Mouse (Mus musculus) embryo, embryonic 10 days (tissue): ENCODE measurements around the gene Acap2.
A peak's percentile ranks its signal among the peaks of the same experiment; 100 is the strongest.

Source experiments
- DNase-seq: peaks from one replicate; pipeline ENCODE4 v3.0.0-alpha.2; 2015; ENCODE audit warnings: low spot score

The Acap2 gene

DNA sequence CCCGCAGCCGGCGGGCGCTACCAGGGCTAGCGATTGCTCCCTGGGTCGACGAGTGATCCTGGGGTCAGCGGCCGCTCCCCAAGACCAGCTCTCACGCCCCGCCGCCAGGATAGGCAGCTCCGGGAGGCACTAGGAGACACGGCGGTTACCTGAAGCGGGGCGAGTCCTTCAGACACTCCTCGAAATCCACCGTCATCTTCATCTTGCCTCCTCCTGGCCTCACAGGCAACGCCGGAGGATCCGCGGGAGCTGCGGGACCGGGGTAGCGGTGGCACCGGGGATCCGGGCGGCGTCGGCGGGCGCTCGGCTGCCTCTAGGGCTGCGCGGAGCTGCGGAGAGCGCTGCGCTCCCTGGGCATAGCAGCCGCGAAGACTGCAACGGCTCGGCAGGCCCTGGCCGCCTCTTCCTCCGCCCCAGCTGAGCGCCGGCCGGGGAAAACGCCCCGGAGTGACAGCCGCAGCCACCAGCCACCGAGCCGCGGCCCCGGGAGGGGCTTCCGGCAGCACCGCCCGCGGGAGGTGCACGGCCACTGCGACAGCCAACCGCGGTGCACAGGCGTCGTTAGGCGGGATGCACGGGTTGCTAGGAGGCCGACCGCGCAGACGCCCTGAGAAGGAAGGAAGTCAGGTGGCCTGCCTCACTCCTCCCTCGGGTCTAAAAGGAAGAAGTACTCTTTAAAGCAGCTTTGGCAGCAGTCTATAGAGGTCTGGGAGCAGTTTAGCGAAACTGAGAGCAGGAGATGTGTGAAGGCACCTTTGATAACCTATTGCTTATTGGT lies at the start of gene Acap2:
Gene Acap2, minus strand, starts transcription at position 456 of the 778 bp plus-strand sequence.
- peak; percentile 98 for DNase-seq

DNA sequence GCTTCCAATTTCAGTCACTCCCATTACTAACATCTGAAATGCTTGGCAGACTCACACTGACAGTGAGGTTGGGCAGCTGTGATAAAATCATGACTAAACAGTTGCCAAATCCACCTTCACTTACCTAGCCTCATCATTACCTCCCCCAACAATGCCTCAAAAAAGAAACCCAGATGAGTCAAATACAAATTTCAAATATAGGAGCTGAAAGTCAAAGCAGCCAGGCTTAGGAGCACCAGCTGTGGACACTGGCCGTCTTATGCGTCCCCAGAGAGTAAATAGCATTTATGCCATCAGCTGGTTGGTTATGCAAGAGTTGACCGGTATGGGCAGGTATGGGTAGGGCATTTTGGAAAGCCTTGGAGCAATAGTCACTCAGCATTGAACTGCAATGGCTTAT lies 48.4 kb upstream of the Acap2 start:
- no peak for DNase-seq

DNA sequence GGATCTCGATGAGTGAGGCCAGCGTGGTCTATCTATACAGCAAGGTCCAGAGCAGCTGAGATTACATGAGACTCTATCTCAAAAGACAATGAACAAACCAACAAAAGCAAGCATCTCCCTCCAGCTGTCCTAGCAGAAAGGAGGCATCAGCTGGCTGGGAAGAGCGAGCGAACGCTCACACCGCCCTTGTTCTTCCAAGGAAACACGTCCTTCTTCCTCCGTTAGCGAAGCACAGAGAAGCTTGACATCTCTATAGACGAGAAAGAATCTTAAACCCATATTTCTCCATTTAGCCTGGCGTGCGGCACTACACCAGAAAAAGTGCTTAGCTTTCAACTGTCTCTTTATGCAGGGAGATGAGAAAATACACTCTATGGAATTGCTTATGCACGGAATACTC lies 47.7 kb upstream of the Acap2 start:
- no peak for DNase-seq

DNA sequence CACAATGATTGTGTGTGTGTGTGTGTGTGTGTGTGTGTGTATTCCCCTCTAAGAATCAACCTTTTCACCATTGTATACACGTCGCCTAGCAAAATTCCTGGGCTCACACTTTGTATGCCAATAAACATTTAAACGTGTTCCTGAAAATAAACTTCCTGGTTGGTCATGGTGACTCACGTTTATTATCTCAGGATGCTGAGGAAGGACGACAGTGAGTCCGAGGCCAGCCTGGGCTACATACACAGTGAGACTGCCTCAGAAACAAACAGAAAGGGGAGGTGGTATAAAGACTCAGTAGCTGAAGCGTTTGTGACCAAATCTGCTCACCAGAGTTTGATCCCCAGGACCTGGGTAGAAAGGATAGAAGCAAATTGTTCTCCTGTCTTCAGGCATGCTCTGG lies 46.4 kb upstream of the Acap2 start:
- no peak for DNase-seq

DNA sequence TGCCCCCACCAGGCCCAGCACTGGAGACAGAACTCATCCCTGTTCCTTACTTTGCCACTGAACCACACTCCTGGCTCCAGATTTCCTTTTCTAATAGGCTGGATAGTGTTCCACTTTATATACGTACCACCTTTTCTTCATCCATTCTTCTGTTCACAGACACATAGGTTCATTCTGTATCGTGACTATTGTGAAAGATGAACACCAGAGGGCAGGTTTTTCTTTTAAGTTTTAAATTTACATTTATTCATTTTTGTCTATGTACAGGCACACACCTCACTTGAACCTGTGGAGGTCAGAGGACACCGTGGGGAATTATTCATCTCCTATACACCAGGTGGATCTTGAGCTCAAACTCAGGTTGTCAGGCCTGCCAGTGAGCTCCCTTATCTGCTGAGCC lies 43.0 kb upstream of the Acap2 start:
- DNase-seq = no peak

DNA sequence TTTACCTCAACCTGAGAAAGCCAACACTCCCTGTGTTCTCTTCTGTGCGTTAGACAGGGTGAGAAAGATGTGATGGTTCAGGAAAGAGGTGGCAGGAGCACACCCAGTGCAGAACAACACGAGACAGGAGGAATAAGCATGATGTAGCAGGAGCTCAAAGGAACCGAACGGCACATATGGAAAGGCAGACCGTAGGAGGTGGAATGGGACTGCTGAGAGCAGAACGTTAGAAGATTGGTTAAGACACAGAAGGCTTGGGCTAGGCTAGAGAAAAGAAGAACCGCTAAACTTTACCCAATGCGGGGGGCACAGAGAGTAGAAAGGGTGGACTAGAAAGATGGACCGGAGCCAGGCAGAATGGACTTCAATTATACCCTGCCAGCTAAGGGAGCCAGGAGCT lies 40.4 kb upstream of the Acap2 start:
- no peak for DNase-seq

DNA sequence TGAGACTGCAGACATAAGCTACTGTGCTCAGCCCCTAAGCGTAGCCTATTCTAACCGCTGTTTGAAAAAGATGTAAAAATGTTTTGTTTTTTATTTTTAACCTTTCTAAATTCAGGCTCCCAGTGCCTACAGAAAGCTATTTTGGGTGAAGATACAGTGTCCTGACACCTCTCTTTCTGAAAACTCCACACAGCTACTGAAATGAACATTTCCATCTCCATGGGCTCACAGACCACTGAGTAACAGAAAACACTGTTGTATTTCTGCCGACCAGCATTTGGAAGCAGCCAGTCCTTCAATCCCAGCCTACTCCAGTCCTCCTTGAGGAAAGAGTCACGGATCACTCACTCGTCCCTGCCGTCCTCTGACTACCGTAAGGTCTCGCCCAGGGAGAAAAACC lies 39.5 kb upstream of the Acap2 start:
- no peak for DNase-seq

DNA sequence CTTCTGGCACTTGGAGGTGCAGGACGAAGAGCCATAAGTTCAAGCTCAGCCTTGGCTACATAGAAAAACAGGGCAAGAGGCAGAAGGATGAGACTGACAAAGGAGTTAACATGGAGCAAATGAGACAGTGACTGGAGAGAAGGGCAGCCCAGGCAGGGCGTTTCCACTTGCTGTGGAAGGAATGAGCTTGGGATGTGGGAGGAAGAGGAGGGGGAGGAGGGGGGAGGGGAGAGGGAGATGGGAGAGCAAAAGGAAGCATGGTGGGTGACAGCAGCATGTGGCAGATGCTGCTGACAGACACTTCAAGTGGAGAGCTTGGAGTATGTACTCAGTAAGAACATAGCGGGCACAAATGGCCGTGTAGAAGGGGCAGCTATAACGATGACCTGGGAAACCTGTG lies 37.2 kb upstream of the Acap2 start:
- no peak for DNase-seq

DNA sequence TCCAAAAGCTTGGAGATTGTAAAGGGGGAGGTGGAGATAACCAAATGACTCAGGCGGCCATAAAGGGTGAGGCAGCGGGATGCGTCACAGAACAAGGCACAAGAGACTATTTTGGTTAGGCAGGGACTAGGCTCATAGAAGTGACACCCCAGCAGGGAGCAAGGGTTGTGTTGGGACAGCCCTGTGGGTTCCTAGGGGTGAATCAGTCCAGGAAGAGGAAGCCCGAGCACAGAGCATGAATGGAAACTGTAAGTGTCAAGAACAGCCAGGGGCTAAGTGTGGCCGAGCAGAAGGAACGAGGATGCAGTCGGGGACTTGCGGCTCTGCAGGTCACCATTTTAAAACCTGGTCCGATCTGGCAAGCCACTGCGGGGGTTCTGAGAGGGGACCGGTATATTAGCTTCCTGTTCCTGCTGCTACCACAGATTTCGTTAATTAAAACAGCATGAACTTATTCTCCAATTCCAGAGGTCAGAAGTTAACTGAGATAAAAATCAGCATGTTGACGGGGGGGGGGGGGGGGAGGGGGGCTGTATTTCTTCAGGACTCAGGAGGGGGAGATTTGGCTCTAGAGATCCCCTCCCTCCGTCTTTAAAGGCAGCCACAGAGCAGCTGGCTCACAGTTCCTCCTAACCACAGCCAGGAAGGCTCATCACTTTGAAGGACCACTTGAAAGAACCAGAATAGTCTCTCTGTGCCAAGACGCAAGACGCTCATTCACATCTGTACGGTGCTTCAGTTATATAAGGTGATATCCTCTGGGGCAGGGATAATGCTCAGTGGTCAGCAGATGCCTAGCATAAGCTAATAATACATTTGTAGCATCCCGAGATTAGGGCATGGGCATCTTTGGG lies 34.6 kb upstream of the Acap2 start:
- DNase-seq = peak; percentile 28

DNA sequence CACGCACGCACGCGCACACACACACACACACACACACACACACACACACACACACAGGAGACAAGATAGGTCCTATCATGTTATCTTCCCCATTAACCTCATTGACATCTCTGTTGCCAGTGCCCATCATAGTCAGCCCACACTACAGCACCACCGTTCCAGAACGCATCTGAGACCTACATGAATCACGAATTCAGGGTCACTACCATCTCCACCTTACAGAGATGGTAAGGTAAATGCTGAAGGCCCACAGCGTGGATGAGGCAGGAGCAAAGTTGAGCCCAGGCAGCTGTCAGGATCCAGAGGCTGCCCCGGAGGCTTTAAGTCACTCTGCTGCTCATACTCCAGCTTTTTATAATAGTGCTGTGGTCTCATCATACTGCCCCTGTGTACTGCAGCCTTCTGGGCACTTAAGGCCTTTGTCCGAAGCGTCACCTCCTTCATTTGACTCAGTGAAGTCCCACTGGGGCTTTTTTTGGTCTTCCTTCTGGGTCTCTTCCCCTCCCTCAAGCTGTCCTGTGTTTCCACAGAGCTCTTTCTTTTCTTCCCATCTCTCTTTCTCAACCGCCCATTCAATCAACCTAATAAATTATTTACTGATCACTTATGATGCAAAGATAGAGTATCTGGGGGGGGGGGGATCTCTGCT lies 33.9 kb upstream of the Acap2 start:
- DNase-seq = no peak

DNA sequence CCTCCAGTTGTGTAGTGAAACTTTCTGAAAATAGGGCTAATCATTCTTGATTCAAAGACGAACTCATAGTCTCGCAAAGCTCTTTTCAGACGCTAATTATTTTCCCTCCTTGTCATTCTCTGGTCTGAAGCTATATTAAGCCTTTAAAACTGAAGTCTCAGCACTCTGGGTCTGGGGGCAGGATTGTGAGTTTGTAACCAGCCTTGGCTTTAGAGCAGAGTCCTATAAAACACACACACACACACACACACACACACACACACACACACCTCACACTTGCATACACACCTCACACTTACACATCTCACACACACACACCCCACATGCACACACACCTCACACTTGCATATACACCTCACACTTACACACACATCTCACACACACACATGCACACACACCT lies 33.3 kb upstream of the Acap2 start:
- no peak for DNase-seq

DNA sequence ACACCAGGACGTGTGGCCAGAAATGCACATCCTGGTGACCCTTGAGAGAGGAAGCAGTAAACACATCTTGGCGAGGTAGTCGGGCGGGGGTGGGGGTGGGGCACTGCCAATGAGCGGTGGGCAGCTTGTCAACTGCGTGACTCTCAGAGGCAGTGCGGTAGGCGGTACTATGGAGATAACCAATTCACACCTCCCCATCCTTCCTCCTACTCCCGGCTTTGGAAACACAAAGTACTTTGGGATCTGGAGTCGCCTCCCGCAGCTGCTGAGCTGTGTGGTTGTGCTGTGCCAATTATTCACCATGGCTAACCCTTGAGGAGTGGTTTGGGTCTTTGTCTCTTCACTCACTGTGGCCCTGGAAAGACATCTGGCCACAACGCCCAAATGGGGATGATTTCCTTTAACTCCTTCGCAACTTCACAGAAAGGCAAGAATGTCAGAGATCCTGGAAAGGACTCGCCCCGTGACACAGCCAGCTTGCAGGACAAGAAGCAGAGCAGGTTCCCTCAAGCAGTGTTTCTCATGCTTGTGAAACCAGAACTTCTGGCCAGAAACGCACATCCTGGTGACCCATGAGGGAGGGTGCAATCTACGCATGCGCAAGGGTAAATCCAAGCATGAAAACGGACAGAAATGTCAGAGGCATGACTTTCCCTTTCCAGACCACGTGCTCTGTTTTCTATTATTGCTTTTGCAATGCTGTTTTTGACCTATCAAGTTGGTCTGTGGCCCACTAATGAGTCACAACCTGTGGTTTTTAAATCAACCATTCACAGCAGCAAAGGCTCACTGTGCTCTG lies 32.7 kb upstream of the Acap2 start:
- peak; percentile 24 for DNase-seq

DNA sequence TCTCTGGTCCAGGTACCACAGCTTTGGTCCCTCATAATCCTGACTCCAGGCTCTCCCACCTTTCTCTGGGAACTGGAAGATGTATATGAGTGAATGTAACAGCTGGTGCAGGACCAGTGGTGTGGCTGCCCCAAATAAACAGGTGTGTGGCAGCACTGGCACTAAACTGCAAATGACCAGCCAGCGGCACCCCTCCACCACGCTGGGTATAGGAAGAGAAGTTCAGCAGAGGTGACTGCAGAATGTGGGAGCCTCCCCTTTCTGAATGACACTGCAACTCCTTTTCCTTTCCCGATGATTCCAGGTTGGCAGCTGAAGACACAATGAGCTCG lies 32.1 kb upstream of the Acap2 start:
- no peak for DNase-seq

DNA sequence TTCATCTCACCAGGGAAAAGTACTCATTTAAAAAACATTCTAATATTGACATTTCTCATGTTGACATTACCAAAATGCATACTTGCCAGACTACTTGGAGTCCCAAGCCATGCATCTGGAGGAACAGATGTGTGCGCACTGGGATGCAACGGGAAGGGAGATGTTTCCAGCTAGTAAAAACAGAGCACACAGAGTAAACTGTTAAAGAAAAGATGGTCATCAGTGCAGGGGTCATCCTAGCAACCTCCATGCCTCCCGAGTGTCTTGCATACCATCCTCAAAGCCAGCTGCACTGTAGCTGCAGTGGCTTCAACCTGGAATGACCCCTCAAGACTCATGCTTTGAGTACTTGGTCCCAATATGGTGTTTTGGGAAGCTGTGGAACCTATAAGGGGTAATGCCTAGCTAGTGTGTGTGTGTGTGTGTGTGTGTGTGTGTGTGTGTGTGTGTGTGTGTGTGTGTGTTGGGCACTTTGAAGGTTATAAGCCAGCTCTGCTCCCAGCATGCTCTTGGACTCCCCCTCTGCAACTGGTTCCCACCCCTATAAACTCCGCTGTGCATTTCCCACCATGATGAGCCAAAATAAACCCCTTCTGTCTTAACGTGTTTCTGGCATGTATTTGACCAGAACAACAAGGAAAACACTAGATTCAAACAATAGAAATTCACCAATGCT lies 31.6 kb upstream of the Acap2 start:
- no peak for DNase-seq

DNA sequence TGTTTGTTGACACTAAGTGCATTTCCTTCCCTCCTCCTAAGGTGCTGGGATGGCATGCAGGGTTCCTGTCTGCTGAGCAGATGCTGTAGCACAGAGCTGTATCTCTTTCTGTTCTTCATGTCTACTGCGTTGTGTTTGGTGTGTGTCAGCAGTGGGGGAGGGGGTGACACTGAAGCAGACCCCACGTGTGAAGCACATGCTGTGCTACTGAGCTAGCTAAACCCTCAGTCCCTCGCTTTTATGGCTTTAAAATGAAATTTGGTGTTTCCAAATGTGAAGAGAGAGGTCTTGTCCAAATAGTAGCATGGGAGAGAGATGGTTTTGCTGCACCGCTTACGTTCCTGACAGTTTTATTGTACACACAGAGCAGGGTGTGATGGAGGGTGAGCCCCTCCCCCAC lies 30.5 kb upstream of the Acap2 start:
- DNase-seq = no peak

DNA sequence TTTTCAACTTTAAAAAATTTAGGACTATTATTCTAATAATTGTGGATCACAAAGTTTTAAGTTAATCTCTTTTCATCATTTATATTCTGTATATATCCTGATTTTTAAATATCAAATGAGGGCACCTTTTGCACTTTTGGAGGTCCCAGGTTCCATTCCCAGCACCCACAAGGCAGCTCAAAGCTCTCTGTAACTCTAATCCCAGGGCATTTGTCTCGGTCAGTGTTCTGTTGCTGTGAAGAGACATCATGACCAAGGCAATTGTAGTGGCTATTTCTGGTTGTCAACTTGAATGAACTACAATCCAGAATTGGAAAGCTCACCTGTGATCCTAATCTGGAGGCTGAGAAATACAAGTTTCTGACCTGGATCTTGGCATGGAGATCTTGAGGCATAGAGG lies 26.7 kb upstream of the Acap2 start:
- DNase-seq = no peak

DNA sequence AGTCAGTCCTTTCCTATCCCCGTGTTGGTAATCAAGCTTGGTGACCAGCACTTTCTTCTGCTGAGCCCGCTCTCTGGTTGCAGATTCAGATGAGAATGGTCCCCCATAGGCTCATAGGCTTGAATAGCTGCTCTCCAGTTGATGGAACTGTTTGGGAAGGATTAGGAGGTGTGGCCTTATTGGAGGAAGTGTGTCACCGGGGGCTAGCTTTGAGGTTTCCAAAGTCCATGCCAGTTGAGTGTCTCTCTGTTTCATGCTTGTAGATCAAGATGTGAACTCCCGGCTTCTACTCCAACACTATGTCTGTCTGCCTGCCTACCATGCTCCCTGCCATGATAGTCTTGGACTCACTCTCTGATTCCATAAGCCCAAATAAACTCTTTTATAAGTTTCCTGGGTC lies 14.2 kb upstream of the Acap2 start:
- no peak for DNase-seq

DNA sequence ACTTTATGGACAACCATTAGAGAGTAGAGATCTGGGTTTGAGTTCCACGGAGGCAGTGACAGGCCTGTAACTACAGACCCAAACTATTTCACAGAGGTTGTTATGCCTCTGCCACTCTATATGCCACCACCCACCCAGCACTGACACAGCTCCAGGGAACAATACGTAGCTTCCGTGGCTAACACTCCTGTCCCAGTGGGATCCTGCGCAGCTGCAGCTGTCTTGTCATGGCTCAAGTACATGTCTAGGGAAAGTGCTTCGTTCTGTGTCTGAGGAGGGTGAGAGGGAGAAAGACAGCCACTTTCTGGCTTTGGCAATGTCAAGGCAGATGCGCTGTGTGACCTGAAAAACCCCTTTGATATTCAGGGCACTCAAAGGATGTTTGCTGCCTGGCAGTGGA lies 12.4 kb upstream of the Acap2 start:
- no peak for DNase-seq

DNA sequence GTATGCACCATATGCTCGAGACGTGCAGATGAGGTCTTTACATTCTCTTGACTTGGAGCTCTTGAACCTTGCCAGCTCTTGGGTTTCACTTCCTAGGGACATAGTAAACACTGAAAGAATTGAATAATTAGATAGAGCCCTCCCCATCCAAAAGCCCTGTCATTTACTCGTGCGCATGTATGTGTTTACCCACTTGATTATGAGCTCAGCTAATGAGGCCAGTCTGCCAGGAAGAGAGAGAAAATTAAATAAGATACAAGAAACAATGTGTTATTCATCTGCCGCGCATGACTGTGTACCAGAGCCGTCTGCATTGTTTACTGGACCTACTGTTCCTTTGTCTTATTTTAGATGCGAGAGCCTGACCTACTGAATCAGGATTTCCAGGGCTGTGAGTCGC lies 10.5 kb upstream of the Acap2 start:
- no peak for DNase-seq

DNA sequence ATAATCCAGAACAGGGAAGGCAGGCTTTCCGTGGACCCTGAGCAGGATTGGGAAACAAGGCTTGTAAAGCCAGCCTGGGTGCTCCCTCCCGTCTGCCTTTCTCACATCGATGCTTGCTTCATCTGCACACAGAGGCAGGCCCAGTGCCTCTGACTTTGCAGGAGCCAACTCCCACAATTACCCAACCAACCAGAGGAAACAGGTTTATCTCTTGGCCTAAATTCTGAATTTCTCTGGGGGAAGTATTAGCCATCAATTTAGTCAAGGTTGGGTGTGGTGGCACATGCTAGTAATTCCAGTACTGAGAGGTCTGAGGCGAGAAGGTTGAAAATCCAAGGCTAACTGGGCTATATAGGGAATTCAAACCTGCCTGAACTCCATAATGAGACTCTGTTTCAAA lies 9.4 kb upstream of the Acap2 start:
- DNase-seq = no peak

DNA sequence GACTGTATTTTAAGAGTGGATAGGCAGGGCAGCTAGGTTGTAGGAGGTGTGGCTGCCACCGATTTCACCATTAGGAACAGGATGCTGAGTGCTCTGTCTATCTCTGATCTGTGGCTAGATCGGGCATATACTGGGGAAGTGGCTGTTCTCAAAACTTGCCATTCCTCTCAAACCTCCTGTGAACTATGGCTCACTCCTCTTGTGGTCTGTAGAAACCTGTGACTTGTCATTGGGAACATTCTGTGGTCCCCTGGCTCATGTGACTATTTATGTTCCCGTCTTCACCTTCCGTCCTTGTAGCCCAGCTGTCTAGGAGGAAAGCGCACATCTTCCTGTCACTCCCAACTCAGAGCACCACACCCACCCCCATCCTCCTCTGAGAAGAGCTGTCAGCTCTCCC lies 8.9 kb upstream of the Acap2 start:
- DNase-seq = no peak

DNA sequence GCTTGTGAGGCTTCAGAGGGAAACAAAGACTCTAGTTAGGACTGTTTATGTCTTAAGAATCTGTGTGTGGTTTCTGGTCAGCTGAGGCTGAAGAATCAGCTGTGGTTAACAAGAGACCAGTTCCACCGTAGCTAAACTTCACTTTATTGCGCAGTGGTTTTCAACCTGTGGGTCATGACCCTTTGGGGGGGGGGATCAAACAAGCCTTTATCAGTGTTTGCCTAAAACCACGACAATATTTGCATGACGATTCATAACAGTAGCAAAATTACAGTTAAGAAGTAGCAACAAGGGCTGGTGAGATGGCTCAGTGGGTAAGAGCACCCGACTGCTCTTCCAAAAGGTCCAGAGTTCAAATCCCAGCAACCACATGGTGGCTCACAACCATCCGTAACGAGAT lies 4.7 kb upstream of the Acap2 start:
- DNase-seq = no peak
